Mouse (Mus musculus): ENCODE measurements at regions not wholly inside any gene's neighbourhood (a gene's known extent, or its start where the extent isn't known, plus 50 kb on each side); places are given as distances from the start of the nearest gene placed in this dataset.

DNA sequence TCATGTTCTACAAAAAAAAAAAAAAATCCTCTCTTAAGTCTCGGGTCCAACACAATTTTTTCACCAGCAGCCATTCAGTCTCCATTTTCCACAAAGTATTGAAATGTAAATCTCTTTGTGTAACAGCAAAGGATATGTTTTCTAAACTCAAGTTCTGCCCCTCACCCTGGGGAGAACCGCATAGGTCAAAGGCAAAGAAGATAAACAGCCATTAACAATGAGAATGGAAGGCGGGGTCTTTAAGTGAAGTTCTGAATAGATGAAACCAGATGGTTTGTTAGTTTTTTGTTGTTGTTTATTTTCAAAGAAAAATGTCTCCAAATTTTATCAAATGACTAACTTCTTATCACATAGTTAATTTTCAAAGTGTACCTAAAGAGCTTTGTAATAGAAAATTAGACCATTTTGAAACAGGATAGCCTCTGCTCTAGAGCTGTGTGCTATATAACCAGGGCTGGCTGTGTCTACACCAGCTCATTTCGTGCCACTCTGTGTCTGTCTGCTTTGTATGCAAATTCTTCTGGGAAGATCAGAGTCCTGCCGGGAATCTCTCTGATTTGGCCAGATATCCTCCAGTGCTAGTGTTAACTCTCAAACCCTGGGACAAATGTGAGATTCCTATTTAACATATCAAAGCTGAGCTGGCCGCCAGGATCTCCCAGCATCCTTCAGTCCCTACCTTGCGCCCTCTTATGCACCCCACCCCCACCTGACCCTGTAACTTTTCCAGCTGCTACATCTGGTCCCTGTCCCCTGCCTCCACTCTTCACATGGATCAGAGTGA lies 240.9 kb downstream of the Qk start:
- no peak for DNase-seq

DNA sequence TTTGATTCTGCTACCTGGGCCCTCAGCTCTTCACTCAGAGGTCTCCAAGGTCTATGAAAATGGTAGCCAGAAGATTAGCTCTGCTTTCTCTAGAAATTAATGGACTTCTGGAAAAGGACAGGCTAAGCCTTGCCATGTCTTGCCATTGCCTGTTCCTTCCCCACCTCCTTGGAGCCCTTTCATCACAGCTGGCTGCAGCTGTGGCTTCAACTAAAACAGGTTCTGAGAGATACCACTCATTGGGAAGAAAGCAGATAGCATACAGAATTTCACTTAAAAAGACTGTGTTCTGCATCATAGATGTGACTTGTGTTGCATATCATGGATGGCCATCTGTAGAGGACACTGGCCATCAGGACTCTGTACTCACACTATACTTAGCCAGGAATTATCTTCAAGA lies 246.4 kb downstream of the Qk start:
- DNase-seq, result no peak

DNA sequence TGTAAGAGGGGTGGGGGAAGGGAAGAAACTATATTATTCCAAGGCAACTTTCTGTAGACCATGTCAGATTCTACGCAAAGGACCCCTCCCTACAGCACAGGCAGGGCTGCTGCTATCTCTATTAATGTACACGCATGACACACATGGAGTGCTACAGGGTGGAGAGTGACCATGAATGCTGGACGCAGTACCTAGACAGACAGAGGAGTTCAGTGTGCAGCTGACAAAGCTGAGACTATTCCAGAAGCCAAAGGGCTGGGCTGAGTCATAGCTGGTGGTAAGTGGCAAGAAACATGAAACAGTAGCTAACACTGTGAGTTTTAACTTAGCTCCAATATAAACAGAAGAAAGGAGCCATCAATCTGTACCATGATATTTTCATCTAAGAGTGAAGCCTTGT lies 250.4 kb downstream of the Qk start:
- DNase-seq, result no peak

DNA sequence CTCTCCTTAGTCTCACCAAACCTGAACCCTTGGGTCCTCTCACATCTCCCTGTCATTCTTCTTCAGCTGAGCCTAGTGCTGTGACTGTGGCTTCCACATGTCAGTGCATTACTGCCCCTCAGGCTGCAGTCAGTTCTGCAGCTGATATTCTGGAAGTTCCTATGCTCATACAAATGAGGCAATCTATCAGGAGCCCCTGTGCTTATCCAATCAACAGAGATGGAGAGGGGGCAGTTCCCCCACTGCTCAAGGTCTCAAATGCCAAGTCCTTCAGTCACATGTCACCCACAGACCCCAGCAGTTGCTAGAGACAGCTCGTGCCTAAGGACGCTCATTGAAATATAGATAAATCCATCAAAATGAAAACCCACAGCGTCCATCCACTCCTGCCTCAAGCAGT lies 254.5 kb downstream of the Qk start:
- DNase-seq, result no peak

DNA sequence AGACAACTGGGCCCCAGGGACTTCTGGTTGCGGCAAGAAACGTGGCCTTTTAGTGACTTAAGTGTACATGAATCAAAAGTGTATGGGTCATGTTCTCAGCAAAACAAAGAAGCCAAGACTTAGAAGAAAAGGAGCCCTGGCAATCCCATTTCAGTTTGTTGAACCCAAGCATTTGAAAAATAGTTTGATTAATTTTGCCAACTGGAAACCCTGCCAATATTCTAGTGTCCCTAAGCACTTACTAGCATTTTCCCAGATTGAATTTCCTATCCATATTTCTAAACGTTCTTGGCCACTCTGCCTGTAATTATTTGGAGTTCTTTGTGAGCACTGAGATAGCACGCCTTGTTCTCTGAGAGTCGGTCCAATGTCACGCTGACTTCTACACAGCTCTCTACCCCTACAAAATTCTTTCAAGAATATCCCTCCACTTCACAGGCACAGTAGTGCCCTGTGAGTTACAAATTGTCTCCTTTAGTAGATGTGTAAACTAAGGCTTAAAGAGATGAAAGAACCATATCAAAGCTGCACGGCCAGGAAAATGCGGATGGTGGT lies 257.0 kb downstream of the Qk start:
- DNase-seq, result no peak

DNA sequence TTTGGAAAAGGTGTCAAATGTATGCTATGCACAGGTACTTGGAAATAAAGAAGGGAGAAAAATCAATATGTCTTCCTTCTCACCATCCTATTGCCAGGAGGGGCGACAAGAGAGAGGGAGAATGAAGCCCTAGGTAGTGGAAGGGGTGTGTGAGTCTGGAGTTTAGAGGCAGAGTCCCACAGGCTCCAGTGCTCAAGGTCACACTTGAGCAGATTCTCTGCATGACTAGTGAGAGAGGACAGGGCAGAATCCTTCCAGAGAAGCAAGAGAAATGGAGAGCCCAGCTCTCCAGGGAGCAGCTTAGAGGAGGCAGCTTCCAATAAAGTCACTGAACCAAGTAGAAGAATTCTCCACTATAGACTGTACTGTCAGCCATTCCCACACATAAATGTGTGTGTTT lies 261.9 kb downstream of the Qk start:
- no peak for DNase-seq

DNA sequence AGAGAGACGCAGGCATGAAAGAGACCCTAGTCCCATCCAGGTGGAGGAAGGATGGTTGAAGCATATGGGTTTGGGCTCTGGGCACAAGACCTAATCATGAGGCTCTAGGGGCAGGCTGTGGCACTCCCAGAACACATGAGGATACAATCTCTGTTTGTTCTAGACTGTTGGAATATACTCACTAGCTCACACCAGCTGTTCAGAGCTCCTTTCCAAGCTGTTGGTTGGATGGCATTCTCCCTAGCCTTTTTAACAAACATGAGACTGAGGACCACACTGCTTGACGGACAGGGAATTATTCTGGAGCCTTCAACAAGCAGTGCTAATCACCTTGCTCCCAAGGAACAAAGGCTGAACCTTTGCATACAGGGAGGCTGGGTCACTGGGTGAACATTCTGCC lies 263.6 kb downstream of the Qk start:
- DNase-seq, result no peak

DNA sequence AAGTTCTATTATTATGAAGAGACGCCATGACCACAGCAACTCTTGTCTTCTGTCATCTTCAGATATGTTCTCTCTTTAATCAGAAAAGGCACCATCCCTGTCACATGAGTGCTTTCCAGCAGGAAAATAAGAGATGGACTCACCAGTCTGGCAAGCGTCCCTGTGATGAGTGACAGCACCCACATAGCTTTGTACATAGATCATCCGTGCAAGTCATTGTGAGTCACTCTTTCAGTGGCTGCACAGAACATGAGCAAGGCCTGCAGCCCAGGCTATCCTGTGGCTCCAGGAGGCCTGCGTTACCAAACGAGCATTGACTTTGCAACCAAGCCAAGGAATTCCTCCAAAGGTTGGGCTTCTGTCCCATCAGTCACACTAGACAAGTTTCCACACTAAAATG lies 265.3 kb downstream of the Qk start:
- no peak for DNase-seq

DNA sequence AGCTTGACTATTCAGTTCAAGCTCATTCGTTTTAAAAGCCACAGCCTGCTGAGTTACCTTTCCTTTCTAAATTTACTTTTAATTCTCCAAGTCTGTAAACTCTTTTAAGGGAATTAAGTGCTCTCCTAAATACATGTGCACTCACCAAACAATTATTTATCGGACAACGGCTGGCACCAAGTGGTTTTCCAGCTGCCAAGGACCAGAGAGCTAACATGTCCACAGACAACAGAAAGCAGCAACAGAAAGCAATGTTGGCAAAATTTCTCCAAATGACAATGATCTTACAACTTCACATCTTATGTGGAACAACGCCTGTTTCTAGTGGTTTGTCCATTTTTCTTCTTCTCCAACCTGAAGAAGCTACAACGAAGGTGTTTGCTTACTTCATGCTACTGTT lies 275.3 kb downstream of the Qk start:
- no peak for DNase-seq

DNA sequence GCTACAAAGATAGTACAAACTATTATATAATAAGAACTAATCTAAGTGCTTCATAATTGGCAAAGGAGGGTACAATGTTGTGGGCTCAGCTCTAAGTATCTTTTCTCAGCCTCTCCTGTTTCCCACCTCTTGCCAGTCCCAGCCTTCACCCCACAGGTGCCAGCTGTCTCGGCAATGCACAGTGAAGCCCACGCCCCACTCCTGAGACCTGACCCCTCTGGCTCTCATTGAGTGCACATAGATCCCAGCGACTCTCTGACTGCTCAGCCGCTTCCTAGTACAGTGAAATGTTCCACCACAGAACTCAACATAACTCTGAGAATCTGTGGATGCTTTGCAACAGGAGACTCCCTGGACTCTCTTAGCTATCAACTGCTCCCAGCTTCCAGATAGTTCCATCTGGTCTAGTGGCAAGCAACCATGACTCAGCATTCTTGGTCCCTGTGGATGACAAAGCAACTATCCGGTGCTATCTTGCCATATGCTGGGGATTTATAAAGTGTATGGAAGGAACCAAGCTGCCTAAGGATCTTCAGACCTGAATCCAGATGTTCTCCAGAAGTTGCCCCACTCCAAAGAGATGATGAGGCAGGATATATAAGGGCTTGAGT lies 277.5 kb downstream of the Qk start:
- no peak for DNase-seq

DNA sequence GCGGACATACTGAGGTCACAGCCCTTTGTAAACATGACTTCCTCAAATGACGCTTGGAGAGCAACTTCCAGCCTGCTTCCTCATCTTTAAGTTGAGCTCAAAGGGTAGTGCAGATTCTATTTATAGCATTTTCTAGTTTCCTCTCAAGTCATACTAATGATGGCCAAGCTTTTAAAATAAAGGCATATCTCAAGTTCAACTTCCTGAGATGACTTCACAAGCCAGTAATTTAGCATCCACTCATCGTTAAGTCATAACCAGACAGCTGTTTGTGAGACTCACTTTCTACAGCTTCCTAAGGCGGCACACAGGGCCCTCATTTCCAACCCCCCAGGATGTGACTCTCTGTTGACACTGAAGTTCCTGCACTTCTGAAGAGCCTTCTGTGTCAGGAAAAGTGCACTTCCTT lies 278.7 kb downstream of the Qk start:
- no peak for DNase-seq

DNA sequence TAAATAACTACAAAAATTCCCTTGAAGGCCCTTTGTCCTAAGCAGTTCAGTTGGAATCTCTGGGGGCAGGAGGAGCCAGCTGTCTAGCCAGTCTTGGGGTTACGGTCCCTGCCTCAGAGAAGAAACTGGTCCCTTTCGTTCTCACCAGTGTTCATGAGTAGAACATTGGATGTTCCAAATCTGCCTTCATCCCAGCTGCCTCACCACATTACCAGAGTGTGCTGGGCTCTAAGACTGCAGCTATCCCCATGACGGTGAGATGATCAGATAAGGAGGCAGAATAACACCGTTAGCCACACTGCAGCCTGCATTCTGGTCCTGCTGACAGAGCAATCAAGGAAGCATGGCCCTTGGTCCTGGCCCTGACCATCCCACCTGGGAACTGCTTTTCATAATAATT lies 279.3 kb downstream of the Qk start:
- DNase-seq, result no peak

DNA sequence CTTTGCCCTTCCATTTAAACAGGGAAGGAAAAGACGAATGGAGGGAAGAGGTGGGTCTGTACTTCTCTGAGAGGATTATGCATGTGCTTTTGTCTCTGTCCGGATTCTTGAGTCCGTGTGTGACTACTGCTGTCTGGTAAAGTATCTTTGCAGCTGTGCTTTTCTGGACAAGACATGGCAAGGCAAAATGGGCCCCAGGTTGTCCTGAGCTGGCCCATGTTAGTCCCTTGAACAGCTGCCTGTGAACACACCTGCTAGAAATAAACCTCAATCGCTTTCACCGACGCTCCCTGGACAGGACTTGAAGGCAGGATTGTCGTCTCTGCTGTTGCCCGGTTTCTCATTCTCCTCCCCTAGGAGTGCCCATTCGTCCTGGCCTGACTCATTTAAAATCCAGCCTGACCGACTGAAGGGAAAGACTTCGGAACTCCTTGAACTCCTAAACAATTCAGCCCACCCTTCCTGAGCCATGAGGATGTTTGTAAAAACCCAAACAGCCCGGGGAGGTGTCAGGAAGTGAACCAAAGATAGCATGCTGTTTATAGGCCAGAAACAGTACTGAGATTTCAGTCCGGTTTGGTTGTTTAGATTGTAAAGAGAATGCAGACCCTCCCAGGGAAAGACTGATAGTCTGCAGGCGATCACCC lies 281.7 kb downstream of the Qk start:
- DNase-seq, result no peak

DNA sequence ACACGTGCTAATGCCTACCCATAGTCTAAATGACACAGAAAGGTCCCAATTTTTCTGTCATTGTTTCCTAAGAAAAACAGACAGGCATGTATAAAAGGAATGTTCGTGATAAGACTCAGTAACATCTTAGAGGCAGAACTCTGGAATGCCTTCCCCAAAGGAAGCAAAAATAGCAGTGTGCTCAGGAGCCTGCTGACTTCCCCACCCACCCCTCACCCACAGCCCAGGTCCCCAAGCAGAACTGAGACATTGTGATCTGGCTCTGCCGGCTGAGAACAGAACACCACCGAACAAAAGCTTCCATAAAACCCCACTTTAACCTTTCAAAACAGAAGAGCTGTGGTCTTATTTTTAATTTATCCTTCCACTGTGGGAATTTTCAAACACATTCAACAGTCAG lies 286.1 kb downstream of the Qk start:
- DNase-seq, result no peak

DNA sequence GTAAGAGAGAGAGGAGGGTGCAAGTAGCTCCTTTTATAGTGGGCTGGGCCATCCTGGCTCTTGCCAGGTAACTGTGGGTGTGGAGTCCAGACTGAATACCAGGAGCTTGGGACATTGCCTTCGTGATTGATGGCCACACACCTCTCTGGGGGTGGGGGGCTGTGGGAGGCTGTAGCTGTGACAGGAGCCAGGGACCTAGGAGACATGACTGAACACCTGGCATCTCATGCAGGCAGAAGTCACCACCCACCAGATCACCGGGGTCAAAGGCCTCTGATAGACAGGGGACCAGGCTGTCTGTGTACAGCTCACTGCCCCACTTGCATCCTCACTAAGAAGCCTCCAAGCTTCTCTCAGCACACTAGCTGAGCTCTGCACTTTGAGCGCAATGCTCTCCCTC lies 288.6 kb downstream of the Qk start:
- DNase-seq, result no peak

DNA sequence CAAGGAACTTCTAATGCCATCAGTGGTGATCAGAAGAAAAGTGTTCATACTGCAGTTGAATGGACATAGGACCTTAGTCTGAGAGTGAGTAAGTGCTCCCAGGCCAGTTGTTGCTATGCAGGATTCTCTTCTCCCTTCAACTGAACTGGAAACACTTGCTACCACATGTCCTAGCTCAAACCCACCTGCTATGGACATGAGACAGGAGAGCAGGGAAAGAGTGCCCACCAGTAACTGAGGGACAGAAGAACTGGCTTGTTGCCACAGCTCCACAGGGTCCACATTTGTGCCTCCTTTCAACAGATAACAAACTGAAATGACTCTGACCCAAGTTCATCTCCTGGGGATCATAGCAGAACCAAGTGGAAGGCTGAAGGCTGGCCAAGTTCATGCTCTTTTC lies 292.9 kb downstream of the Qk start:
- DNase-seq, result no peak

DNA sequence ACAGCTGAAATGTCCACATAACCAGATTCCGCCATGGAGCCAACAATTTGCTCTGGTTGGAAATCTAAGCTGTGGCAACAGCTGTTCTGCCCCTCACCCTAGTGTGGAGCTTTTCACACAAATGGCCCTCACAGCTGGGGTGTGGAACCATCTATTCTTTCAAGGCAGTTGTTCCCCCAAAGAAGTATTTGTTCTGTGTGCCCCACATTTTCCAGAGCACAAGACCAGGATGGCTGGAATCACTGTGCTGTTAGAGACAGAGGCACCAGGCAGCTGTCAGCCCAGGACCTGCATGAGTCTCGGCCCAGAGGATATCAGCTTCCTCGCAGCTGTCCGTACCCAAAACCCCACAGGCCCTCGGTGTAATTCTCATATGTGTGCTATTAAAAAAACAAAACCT lies 294.4 kb downstream of the Qk start:
- no peak for DNase-seq

DNA sequence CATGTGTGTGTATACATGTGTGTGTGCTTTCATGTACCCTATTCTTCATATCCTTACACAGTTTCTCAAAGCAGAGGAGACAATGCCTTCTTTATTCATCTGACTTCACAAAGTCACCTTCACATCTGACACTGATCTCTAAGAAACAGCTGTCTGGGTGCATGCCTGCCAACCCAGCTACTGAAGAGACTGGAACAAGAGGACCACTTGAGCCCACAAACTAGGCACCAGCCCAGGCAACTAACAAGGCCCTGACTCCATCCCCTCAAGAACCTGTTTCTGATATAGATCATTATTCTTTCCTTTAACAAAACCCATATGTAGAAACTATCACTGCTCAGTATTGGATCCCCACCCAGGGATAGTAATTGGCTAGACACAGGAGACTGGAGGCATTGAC lies 295.3 kb downstream of the Qk start:
- no peak for DNase-seq

DNA sequence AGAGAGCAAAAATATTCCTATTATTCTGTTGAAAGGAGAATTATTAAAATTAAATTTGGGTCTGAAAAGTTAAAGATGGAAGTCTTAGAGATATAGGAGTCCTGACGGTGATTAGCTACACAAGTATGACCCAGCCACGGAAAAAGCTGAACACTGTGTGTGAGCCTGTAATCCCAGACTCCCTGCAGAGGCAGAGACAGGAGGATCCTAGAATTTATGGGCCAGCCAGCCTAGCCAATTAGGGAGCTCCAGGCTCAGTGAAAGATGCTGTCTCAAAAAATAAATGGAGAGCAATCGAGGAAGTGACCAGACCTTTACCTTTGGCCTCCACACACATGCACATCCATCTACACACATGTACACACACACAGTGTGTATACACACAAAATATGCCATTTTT lies 307.5 kb downstream of the Qk start:
- no peak for DNase-seq

DNA sequence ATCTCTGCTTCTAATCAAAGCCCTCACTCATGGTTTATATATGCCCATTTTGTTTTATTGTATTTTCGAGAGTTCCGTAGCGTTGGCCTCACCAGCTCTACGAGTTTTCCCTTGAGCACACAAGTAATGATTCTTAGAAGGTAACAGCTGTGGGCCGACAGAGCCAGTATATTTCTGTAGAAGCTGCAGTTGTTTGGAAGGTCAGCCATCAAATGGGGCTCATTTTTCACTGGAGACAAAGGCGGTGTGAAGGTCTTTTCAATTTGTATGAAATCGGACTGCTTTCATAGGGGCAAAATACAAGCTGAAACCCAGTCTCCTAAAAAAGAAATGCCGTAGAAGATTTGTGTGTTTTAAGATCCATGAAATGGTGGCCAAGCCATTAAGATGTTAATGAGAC lies 307.9 kb downstream of the Qk start:
- no peak for DNase-seq

DNA sequence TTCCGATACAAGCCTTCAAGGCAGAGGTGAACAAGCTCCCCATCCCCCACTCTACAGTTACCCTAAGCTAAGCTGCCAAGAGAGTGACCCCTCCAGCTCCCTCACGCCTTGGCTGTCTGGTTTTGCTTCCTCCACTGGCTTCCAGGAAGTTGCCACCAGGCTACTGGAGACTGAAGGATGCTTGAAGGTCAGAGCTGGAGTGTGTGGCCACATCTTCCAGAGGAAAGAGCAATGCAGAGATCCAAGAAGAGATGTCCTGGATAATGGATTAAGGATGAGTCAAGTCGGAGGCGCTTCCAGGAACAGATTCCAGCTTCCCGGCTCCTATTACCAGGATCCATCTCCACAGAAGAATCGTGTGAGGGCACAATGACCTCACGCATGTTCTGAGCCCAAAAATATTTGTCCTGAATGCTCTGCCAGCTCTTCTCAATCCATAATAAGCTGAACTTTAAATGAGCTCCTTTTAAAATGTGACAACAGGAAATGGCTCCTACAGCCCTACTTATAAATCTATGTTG lies 318.5 kb downstream of the Qk start:
- DNase-seq, result no peak

DNA sequence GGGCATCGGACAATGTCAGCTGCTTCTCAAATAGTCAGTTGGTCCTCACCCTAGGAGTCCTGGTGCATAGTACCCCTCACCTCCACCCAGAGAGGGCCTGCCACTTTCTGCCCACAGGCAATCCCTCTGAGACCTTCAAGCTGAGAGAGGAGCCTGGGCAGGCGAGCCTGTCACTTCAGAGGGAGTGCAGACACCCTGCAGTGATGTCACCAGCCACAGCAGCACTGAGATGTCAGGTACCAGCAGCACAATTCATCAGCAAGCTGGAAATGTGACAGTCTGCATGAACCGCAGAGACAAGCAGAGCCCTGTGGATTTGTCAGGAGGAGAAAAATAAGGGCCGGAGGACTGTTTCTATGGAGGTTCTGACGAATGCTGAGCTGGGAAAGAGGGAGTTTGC lies 324.3 kb downstream of the Qk start:
- DNase-seq, result no peak

DNA sequence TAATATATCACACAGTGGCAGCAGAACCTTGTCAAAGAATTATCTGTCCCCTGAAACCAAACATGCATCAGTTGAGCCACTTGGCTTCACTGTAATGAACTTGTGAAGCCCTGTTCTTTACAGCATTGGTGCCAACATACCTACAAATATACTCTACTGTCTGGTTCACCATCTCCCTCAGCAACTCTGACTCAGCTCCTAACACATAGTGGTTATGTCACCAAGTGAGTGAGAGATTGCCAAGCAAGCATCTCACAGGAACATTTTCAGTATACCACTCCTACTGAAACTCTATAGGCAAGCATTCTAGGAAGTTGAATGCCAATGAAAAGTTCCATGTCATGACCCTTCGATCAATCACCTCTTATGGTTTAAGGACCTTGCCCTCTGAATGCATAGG lies 321.2 kb upstream of the Pabpc6 start:
- no peak for DNase-seq

DNA sequence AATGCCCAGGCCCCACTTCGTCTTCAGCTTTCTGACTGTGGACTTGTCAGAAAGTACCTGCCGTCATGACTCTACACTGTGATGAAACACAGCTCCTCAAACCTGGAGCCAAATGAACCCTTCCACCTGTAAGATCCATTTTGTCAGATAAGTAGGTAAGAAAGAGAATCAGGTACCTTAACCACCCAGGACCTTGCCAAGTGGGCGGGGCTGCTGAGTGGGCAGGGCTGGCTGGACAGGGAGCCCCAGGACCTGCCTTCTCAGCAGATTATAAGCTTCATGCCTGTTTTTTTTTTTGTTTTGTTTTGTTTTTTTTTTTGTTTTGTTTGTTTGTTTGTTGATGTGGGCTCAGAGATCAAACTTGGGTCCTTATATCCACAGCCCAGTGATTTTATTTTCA lies 311.8 kb upstream of the Pabpc6 start:
- DNase-seq, result no peak

All from right cerebral cortex, postnatal 4 days (tissue).